Mouse (Mus musculus) midbrain, embryonic 16.5 days (tissue): Measurements from ENCODE around the gene Ccnb1ip1. TPM values are rescaled to one million over a fixed set of nuclear protein-coding genes. Genes with fewer than 3 reads are reported as not detected.
"Not testable (repeated sequence)": the region's sequence is repeated elsewhere in the genome, so short reads cannot be mapped to it uniquely, and the experiment has no call there.

Experiments
- ATAC-seq: fragments of 200-750 bp; cut with Nextera tagmentation; 2 replicates; pipeline ENCODE4 v1.8.0; 2017; ENCODE audit warnings: moderate TSS enrichment
- H3K27ac ChIP-seq: fragments of 300-500 bp; sonication (generic); 2 replicates; pipeline ENCODE4 v1.5.1; 2014; ENCODE audit warnings: mild to moderate bottlenecking, low read length, mixed read lengths
- H3K27me3 ChIP-seq: fragments of 300-500 bp; sonication (generic); 2 replicates; pipeline ENCODE4 v1.6.1; 2014; ENCODE audit warnings: low read depth, low read length, mixed read lengths; ENCODE audit not compliant: control insufficient read depth, insufficient read depth
- H3K36me3 ChIP-seq: fragments of 300-500 bp; sonication (generic); 2 replicates; pipeline ENCODE4 v1.6.1; 2014; ENCODE audit warnings: mild to moderate bottlenecking, low read length, moderate library complexity, mixed read lengths; ENCODE audit not compliant: control insufficient read depth, insufficient read depth
- H3K4me1 ChIP-seq: fragments of 300-500 bp; sonication (generic); 2 replicates; pipeline ENCODE4 v1.6.1; 2014; ENCODE audit warnings: mild to moderate bottlenecking, low read length, mixed read lengths; ENCODE audit not compliant: control insufficient read depth, insufficient read depth
- H3K4me2 ChIP-seq: fragments of 300-500 bp; sonication (generic); 2 replicates; pipeline ENCODE4 v1.6.1; 2014; ENCODE audit warnings: mild to moderate bottlenecking, low read length, mixed read lengths
- H3K4me3 ChIP-seq: fragments of 300-500 bp; sonication (generic); 2 replicates; pipeline ENCODE4 v1.5.1; 2014; ENCODE audit warnings: low read depth, mild to moderate bottlenecking, low read length, moderate library complexity, mixed read lengths
- H3K9ac ChIP-seq: fragments of 300-500 bp; sonication (generic); 2 replicates; pipeline ENCODE4 v1.6.1; 2014; ENCODE audit warnings: low read depth, low read length, mixed read lengths
- H3K9me3 ChIP-seq: fragments of 300-500 bp; sonication (generic); replicated peaks from 2 replicates; pipeline ENCODE4 v1.6.1; 2014; ENCODE audit warnings: mild to moderate bottlenecking, low read length, mixed read lengths; ENCODE audit not compliant: control insufficient read depth, poor library complexity, severe bottlenecking
- WGBS: fragments of 180-500 bp; shearing (Covaris S2); extraction: QIAGEN DNeasy Blood & Tissue Kit; methylation state at CpG from one replicate; pipeline ENCODE4 v1.1.7; 2014; 5-methylcytosine and 5-hydroxymethylcytosine counted together
- polyA plus RNA-seq: library from polyadenylated mRNA; unstranded; fragments of >200 nt; fragmentation: Nextera tagmentation; extraction: Ambion mirVana; gene quantifications from 2 replicates; pipeline ENCODE4 v1.2.1, GENCODE M21; 2015

Gene Ccnb1ip1
- polyA plus RNA-seq, 1 experiment from 2014 or later, result not detected

DNA sequence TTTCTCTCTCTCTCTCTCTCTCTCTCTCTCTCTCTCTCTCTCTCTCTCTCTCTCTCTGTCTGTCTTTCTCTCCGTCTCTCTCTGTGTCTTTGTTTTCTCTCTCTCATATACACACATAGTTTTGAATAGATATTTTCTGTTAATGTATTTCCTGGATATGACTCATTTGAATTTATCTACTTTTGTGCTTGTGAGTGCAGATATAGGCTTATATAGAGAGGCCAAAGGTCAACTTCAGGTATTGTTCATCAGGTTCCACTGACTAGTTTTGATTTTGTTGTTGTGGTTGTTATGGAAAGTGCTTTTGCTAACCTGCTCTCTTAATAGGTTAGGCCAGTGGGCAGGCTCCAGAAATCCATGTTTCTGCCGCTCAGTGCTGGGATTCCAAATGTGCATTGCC is 5.5 kb upstream of the Ccnb1ip1 start:
- H3K36me3 ChIP-seq, result peaks cover 20% of the 10 kb centered on the region
- H3K9ac ChIP-seq, result no peak overlapping the region
- H3K27me3 ChIP-seq, result no peaks in the 10 kb centered on the region
- H3K27ac ChIP-seq, result no peak overlapping the region
- ATAC-seq, result no peak
- H3K4me1 ChIP-seq, result peaks cover 4% of the 10 kb centered on the region
- no peak overlapping the region for H3K4me3 ChIP-seq
- WGBS, result 95% methylated on average over 2 of the region's 2 CpGs
- no peaks in the 10 kb centered on the region for H3K9me3 ChIP-seq
- H3K4me2 ChIP-seq, result no peak overlapping the region

DNA sequence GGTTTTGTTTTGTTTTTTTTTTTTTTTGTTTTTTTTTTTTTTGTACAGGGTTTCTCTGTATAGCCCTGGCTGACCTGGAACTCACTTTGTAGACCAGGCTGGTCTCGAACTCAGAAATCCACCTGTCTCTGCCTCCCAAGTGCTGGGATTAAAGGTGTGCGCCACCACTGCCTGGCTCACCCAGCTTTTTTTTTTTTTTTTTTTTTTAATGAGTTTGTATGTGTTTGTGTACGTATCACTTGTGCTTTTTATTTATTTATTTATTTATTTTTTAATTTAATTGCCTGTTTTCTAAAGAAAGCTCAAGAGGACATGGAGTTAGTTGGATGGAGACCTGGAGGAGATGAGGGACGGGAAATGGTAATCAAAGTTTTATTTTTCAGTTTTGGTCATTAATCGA is 1.1 kb downstream of the Ccnb1ip1 start:
- H3K27me3 ChIP-seq, H3K4me1 ChIP-seq, H3K9me3 ChIP-seq, H3K36me3 ChIP-seq, ATAC-seq: not testable (repeated sequence)
- peak overlapping the region; percentile 67 for H3K4me2 ChIP-seq
- peak overlapping the region; percentile 58; the same call in 1 of the 2 replicates for H3K27ac ChIP-seq
- H3K4me3 ChIP-seq, result peak overlapping the region; percentile 28
- 89% methylated on average over 4 of the region's 5 CpGs for WGBS
- H3K9ac ChIP-seq, result 0 out of 2 replicates have a peak overlapping the region, but pooled peaks have one; percentile 38

DNA sequence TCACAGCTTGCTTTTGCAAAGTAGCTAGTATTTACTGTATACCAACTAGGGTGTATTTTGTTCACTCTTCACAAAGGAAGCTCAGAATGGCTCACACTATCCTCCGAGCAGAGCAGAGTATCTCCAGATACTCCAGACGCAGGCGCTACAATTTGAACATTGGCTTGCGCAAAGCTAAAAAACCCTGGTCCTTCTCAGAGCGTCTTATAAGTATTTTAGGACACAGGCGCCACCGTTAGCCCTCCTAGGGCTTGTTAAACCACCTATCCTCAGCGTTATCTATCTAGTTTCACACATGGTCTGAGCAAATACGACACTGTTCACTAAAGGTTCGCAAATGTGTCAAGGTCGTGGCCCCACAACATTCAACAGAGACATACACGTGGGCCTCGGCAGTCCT is 2.8 kb downstream of the Ccnb1ip1 start:
- H3K4me1 ChIP-seq, result peaks cover 8% of the 10 kb centered on the region
- WGBS, result 80% methylated on average over 13 of the region's 13 CpGs
- no peak overlapping the region for H3K4me2 ChIP-seq
- no peak overlapping the region for H3K4me3 ChIP-seq
- H3K9ac ChIP-seq, result 0 out of 2 replicates have a peak overlapping the region, but pooled peaks have one; percentile 10
- H3K27ac ChIP-seq, result no peak overlapping the region
- no peaks in the 10 kb centered on the region for H3K36me3 ChIP-seq
- no peaks in the 10 kb centered on the region for H3K9me3 ChIP-seq
- no peak for ATAC-seq
- H3K27me3 ChIP-seq, result no peaks in the 10 kb centered on the region

GRCm38 (mm10) chr14:50802843-50803562 is 4.5 kb downstream of the Ccnb1ip1 start:
- 64% methylated on average over 4 of the region's 4 CpGs for WGBS
- no peak overlapping the region for H3K9ac ChIP-seq
- no peak overlapping the region for H3K4me2 ChIP-seq
- no peaks in the 10 kb centered on the region for H3K36me3 ChIP-seq
- ATAC-seq, result no peak
- H3K27me3 ChIP-seq, result no peaks in the 10 kb centered on the region
- H3K9me3 ChIP-seq, result no peaks in the 10 kb centered on the region
- H3K4me3 ChIP-seq, result no peak overlapping the region
- peaks cover 4% of the 10 kb centered on the region for H3K4me1 ChIP-seq
- no peak overlapping the region for H3K27ac ChIP-seq

GRCm38 (mm10) chr14:50802441-50802840 is 5.1 kb downstream of the Ccnb1ip1 start:
- Histone ChIP-seq H3K4me3 (no peak overlapping the region), H3K4me1 (peaks cover 4% of the 10 kb centered on the region), H3K36me3 (no peaks in the 10 kb centered on the region), H3K9ac (no peak overlapping the region), H3K27me3 (no peaks in the 10 kb centered on the region), H3K27ac (no peak overlapping the region), H3K9me3 (no peaks in the 10 kb centered on the region), H3K4me2 (no peak overlapping the region)
- WGBS, result 91% methylated on average over 6 of the region's 6 CpGs
- ATAC-seq, result no peak

DNA sequence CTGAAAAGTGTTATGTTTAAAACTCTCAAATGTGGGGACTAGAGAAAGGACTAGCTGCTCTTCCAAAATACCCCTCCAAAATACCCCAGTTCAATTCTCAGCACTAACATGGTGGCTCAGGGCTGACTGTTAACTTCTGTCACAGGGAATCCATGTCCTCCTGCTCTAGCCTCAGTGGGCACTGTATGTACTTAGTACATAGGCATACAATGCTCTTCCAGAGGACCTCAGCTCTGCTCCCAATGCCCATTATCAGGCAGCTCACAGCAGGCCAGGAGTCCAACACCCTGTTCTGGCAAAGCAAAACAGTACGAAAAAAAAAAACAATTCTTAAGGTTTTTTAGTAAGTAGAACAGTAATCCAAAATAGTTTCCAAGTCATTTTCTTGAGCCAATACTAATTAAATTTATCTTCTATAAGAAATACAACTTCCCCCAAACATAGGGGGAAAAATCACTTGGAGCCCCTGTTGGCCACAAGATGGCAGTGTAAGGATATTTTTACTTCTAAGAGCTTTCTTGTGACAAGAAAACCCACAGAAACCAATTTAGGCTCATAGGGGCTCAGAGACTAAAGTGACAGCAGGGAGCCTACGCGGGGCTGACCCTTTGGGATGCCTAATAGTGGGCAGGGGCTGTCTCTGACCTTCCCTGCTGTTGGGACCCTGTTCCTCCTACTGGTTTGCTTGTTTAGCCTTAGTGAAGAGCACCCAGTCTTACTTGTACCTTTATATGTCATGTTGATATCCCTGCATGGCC is 7.9 kb downstream of the Ccnb1ip1 start:
- Histone ChIP-seq H3K36me3 (no peaks in the 10 kb centered on the region), H3K4me2 (no peak overlapping the region), H3K9ac (no peak overlapping the region)

DNA sequence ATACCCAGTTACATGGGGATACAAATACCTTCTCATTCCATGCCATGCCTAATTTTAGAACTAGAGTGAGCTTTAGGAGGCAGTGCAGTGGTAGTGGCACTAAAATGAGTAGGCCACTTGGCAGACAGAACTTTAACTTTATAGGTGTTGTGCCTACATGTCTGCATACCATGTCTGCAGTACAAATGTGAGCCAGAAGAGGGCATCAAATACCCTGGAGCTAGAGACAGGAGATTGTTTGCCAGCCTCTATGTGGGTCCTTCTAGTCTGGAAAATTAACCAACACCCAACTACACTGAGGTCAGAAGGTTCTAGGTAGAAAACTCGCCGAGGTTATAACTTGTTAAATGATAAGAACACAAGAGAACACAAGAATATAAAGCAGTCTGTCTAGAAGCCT is 9.0 kb downstream of the Ccnb1ip1 start:
- WGBS, result 65% methylated on average over 2 of the region's 2 CpGs
- H3K27me3 ChIP-seq, result no peaks in the 10 kb centered on the region

More for the DNA sequence above, 7.9 kb downstream of the Ccnb1ip1 start:
- ATAC-seq, result peak; percentile 73
- H3K4me1 ChIP-seq, result peaks cover 2% of the 10 kb centered on the region
- H3K9me3 ChIP-seq, result no peaks in the 10 kb centered on the region
- H3K4me3 ChIP-seq, result no peak overlapping the region
- WGBS, result 1% methylated on average over 3 of the region's 3 CpGs
- no peaks in the 10 kb centered on the region for H3K27me3 ChIP-seq
- H3K27ac ChIP-seq, result no peak overlapping the region

DNA sequence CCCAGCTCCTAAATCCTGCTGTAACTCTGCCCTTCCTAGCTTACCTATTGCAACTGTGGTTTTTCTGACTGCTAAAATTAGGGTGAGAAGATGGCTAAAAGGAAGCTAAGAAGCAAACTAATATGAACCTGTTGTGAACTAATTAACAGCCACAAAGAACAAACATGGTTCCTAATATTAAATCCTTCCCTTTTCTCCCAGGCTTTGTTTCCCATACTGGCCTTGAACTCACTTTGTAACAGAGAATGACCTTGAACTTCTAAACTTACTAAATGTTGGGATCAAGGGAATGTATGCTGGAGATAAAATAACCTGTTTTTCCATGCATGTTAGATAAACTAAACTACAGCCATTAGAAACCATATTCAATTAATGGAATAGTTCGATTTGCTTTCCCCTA is 11.1 kb downstream of the Ccnb1ip1 start:
- ATAC-seq, result no peak
- no peak overlapping the region for H3K4me3 ChIP-seq
- H3K27me3 ChIP-seq, result no peaks in the 10 kb centered on the region
- no peak overlapping the region for H3K9ac ChIP-seq
- peaks cover 2% of the 10 kb centered on the region for H3K4me1 ChIP-seq
- WGBS, result 77% methylated on average over 1 of the region's 1 CpGs
- H3K27ac ChIP-seq, result no peak overlapping the region
- H3K36me3 ChIP-seq, result no peaks in the 10 kb centered on the region
- H3K9me3 ChIP-seq, result no peaks in the 10 kb centered on the region
- H3K4me2 ChIP-seq, result no peak overlapping the region

More for the DNA sequence above, 9.0 kb downstream of the Ccnb1ip1 start:
- Histone ChIP-seq H3K4me1 (peaks cover 2% of the 10 kb centered on the region), H3K4me3 (no peak overlapping the region), H3K4me2 (no peak overlapping the region), H3K36me3 (no peaks in the 10 kb centered on the region), H3K9me3 (no peaks in the 10 kb centered on the region), H3K27ac (no peak overlapping the region), H3K9ac (no peak overlapping the region)
- ATAC-seq, result no peak

DNA sequence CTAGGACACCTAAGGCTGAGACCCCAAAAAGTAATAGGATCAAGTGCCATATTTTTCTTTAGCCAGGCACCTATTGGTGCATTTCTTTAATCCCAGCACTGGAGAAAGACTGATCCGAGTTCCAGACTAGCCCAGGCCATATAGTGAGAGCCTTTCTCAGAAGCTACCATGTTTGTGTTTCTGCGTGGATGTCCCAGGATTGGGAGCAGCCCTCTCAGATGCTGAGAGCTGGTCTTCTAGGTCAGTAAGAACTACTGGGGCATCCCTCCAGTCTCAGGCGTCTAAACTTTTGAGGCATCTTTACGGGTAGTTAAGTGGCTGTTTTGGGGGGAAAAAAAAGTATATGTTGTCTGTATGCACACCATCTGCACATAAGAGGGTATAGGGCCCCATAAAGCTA is 11.6 kb downstream of the Ccnb1ip1 start:
- Histone ChIP-seq H3K27me3 (no peaks in the 10 kb centered on the region), H3K9me3 (no peaks in the 10 kb centered on the region), H3K4me1 (peaks cover 2% of the 10 kb centered on the region), H3K36me3 (no peaks in the 10 kb centered on the region), H3K27ac (no peak overlapping the region), H3K4me3 (no peak overlapping the region), H3K4me2 (no peak overlapping the region), H3K9ac (no peak overlapping the region)
- 84% methylated on average over 4 of the region's 4 CpGs for WGBS
- ATAC-seq, result no peak
